Mouse (Mus musculus) liver, embryonic 16.5 days (tissue): ENCODE data around the gene Lrrc58. TPM values are rescaled to one million over a fixed set of nuclear protein-coding genes. Genes with fewer than 3 reads are reported as not detected.
A peak's percentile ranks its signal among the peaks of the same experiment; 100 is the strongest.

Experiments used
- ATAC-seq: fragments of 200-750 bp; cut with Nextera tagmentation; 2 replicates; pipeline ENCODE4 v1.8.0; 2017; ENCODE audit warnings: low read depth, mild to moderate bottlenecking, moderate number of reproducible peaks, moderate library complexity
- H3K27ac ChIP-seq: fragments of 300-500 bp; sonication (generic); 2 replicates; pipeline ENCODE4 v1.5.1; 2014; ENCODE audit warnings: mild to moderate bottlenecking, low read length
- H3K27me3 ChIP-seq: fragments of 300-500 bp; sonication (generic); 2 replicates; pipeline ENCODE4 v1.6.1; 2014; ENCODE audit warnings: low read depth, low read length, mixed read lengths; ENCODE audit not compliant: control insufficient read depth, insufficient read depth
- H3K36me3 ChIP-seq: fragments of 300-500 bp; sonication (generic); 2 replicates; pipeline ENCODE4 v1.6.1; 2014; ENCODE audit warnings: mild to moderate bottlenecking; ENCODE audit not compliant: control insufficient read depth, insufficient read depth
- H3K4me1 ChIP-seq: fragments of 300-500 bp; sonication (generic); 2 replicates; pipeline ENCODE4 v1.6.1; 2014; ENCODE audit warnings: low read depth, low read length, mixed read lengths; ENCODE audit not compliant: control insufficient read depth
- H3K4me2 ChIP-seq: fragments of 300-500 bp; sonication (generic); 2 replicates; pipeline ENCODE4 v1.6.1; 2014; ENCODE audit warnings: low read depth, low read length, mixed read lengths
- H3K4me3 ChIP-seq: fragments of 300-500 bp; sonication (generic); 2 replicates; pipeline ENCODE4 v1.5.1; 2014; ENCODE audit warnings: low read depth, mild to moderate bottlenecking, low read length
- H3K9ac ChIP-seq: fragments of 300-500 bp; sonication (generic); 2 replicates; pipeline ENCODE4 v1.6.1; 2014; ENCODE audit warnings: low read depth, low read length
- H3K9me3 ChIP-seq: fragments of 300-500 bp; sonication (generic); replicated peaks from 2 replicates; pipeline ENCODE4 v1.6.1; 2016; ENCODE audit warnings: low read length; ENCODE audit not compliant: control insufficient read depth
- WGBS: fragments of 180-500 bp; shearing (Covaris S2); extraction: QIAGEN DNeasy Blood & Tissue Kit; methylation state at CpG from one replicate; pipeline ENCODE4 v1.1.7; 2014; ENCODE audit not compliant: insufficient replicate concordance; 5-methylcytosine and 5-hydroxymethylcytosine counted together
- polyA plus RNA-seq: library from polyadenylated mRNA; unstranded; fragments of >200 nt; fragmentation: Nextera tagmentation; extraction: Ambion mirVana; gene quantifications from 2 replicates; pipeline ENCODE4 v1.2.1, GENCODE M21; 2015

The Lrrc58 gene
- polyA plus RNA-seq, 1 experiment from 2014 or later = 11.3 TPM

DNA sequence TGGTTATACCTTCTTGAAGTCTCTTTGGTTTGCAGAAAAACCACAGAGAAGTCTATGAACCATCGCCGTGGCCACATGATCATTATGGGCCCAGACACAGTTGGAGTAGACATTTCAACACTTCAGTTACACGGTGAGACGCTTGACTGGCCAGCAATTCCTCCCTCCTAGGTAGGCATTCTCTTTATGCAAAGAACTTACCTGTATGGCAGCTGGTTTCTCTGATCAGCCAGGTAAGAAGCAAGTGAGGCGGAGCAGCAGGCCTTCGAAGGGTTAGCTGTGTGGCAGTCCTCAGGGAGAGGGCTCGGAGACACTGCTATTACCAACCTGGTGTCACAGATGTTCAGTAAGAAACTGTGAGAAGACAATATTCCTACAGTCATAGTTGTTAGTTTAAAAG, 8.0 kb upstream of the Lrrc58 start:
- no peak for ATAC-seq
- Histone ChIP-seq H3K9me3 (no peaks in the 10 kb centered on the region), H3K9ac (no peak overlapping the region), H3K36me3 (no peaks in the 10 kb centered on the region), H3K4me2 (no peak overlapping the region), H3K27ac (no peak overlapping the region), H3K27me3 (no peaks in the 10 kb centered on the region), H3K4me1 (peaks cover 3% of the 10 kb centered on the region; the same call in 1 of the 2 replicates), H3K4me3 (no peak overlapping the region)
- WGBS = 63% methylated on average over 7 of the region's 7 CpGs

- WGBS = 61% methylated on average over 7 of the region's 7 CpGs
- no peaks in the 10 kb centered on the region for H3K27me3 ChIP-seq
- no peak for ATAC-seq
Measured at GRCm38 (mm10) chr16:37861029-37861428, 7.2 kb upstream of the Lrrc58 start, which contains the start of gene Gm36028. Gene Gm36028 (minus strand): TSS chr16:37861146.

DNA sequence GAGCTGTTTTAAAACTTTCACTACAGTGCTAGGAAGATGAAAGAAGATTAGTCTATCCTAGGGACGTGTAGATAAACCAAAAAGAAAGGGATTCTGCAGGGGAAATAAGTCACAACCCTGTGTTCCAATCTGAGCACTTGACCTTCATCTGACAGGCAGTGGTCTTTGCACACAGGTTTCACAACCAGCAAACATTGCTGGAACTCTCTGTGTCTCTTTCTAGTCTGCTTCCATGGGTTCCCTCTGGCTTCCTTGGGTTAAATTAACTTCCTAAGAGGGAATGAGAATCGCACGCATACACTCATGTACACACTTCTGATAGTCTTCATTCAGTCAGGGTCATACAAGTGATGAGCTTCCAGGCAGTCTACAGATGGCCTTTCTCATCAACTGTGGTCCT, 4.3 kb upstream of the Lrrc58 start:
- Histone ChIP-seq H3K9me3 (no peaks in the 10 kb centered on the region), H3K27ac (peak overlapping the region; percentile 64), H3K9ac (no peak overlapping the region), H3K4me1 (peaks cover 4% of the 10 kb centered on the region), H3K4me2 (no peak overlapping the region), H3K4me3 (no peak overlapping the region), H3K36me3 (no peaks in the 10 kb centered on the region), H3K27me3 (no peaks in the 10 kb centered on the region)
- 0 out of 2 replicates have a peak, but pooled peaks have one; percentile 17 for ATAC-seq
- WGBS = 56% methylated on average over 3 of the region's 3 CpGs

More at GRCm38 (mm10) chr16:37861029-37861428, 7.2 kb upstream of the Lrrc58 start, which contains the start of gene Gm36028:
- H3K9ac ChIP-seq = no peak within 1 kb of the TSS
- no peak within 1 kb of the TSS for H3K27ac ChIP-seq
- H3K4me3 ChIP-seq = no peak within 1 kb of the TSS
- no peaks in the 10 kb centered on the region for H3K36me3 ChIP-seq
- H3K4me1 ChIP-seq = peaks cover 3% of the 10 kb centered on the region; the same call in 1 of the 2 replicates
- H3K9me3 ChIP-seq = no peaks in the 10 kb centered on the region
- H3K4me2 ChIP-seq = no peak within 1 kb of the TSS

GRCm38 (mm10) chr16:37865841-37866240, 2.3 kb upstream of the Lrrc58 start:
- H3K9me3 ChIP-seq = no peaks in the 10 kb centered on the region
- no peaks in the 10 kb centered on the region for H3K27me3 ChIP-seq
- no peak overlapping the region for H3K4me3 ChIP-seq
- no peaks in the 10 kb centered on the region for H3K36me3 ChIP-seq
- WGBS = 63% methylated on average over 9 of the region's 9 CpGs
- H3K4me2 ChIP-seq = no peak overlapping the region
- no peak overlapping the region for H3K27ac ChIP-seq
- peaks cover 7% of the 10 kb centered on the region for H3K4me1 ChIP-seq
- no peak for ATAC-seq
- H3K9ac ChIP-seq = no peak overlapping the region

DNA sequence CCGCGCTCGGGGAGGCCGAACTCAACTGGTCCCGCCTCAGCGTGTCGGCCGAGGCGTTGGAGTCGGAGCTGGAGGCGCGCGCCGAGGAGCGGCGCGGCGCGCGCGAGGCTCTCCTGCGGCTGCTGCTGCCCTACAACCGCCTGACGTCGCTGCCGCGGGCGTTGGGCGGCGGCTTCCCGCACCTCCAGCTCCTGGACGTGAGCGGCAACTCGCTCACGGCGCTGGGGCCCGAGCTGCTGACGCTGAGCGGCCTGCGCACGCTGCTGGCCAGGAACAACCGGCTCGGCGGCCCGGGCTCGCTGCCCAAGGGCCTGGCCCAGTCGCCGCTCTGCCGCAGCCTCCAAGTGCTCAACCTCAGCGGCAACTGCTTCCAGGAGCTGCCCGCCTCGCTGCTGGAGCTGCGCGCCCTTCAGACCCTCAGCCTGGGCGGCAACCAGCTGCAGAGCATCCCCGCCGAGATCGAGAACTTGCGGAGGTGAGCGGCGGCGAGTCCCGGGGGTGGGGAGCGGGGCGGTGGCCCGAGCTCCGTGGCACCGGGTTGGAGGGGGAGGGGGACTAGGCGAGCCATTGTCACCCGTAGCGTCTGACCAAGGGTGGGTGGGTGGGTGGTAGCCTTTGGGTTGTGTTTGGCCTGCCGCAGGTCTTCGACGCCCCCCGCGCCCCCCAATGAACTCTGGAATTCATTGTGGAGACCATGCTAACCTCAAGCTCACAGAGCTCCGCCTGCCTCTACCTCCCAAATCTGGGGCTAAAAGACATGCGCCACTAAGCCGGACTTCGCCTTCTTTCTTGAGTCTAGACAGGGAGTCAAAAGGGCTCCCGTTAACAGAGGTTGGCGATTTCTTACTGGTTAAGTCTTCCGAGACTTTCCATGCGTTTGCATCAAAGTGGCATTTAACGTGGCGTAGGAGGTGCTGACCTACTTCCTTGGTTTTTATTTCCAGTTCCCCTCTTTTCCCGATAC, 599 bp downstream of the Lrrc58 start:
- ATAC-seq = peak; percentile 50
- no peaks in the 10 kb centered on the region for H3K9me3 ChIP-seq
- H3K27ac ChIP-seq = peak overlapping the region; percentile 88
- WGBS = under 1% methylated on average over 79 of the region's 87 CpGs
- H3K4me2 ChIP-seq = peak overlapping the region; percentile 78
- H3K9ac ChIP-seq = peak overlapping the region; percentile 80
- peaks cover 12% of the 10 kb centered on the region for H3K4me1 ChIP-seq
- H3K4me3 ChIP-seq = peak overlapping the region; percentile 82
- no peaks in the 10 kb centered on the region for H3K36me3 ChIP-seq
- no peaks in the 10 kb centered on the region for H3K27me3 ChIP-seq

GRCm38 (mm10) chr16:37869470-37870231, 1.5 kb downstream of the Lrrc58 start:
- WGBS = 6% methylated on average over 4 of the region's 4 CpGs

DNA sequence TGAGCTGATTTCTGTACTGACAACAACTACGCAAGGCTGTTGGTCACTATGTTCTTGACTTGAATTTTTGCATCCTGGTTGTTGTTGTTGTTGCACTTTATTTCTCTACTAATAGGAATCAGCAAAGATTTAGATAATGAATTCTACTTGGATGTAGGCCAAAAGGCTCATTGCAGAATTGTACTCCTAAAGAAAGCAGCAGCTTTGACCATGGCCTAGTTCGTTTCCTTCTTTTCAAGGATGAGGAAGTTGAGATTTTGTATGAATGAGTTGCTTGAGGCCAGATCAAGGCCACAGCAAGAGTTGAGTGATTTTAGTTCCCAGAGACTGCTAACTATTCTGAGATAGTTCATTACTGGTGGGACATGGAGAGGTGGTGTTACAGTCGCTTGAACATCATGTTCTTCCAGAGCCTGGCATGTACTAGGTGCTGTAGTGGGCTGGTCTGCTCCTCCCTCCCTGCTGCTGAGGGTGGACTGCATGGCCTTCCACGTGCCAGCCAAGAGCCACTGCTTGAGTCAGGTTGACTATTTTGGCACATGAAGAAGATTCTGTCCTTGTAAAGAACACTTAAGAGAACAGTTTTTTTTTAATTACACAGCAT, 3.0 kb downstream of the Lrrc58 start:
- no peak for ATAC-seq
- WGBS = 57% methylated on average over 4 of the region's 4 CpGs
- no peaks in the 10 kb centered on the region for H3K27me3 ChIP-seq
- no peaks in the 10 kb centered on the region for H3K36me3 ChIP-seq
- H3K4me1 ChIP-seq = peaks cover 12% of the 10 kb centered on the region
- H3K27ac ChIP-seq = no peak overlapping the region
- no peak overlapping the region for H3K9ac ChIP-seq
- no peak overlapping the region for H3K4me3 ChIP-seq
- H3K9me3 ChIP-seq = no peaks in the 10 kb centered on the region
- H3K4me2 ChIP-seq = peak overlapping the region; percentile 10; the same call in 1 of the 2 replicates

More at GRCm38 (mm10) chr16:37869470-37870231, 1.5 kb downstream of the Lrrc58 start:
- peak overlapping the region; percentile 88 for H3K27ac ChIP-seq
- H3K4me3 ChIP-seq = peak overlapping the region; percentile 82
- H3K27me3 ChIP-seq = no peaks in the 10 kb centered on the region
- no peak for ATAC-seq
- no peaks in the 10 kb centered on the region for H3K9me3 ChIP-seq
- H3K9ac ChIP-seq = peak overlapping the region; percentile 80; the same call in 1 of the 2 replicates
- no peaks in the 10 kb centered on the region for H3K36me3 ChIP-seq
- peaks cover 12% of the 10 kb centered on the region for H3K4me1 ChIP-seq
- peak overlapping the region; percentile 78 for H3K4me2 ChIP-seq

DNA sequence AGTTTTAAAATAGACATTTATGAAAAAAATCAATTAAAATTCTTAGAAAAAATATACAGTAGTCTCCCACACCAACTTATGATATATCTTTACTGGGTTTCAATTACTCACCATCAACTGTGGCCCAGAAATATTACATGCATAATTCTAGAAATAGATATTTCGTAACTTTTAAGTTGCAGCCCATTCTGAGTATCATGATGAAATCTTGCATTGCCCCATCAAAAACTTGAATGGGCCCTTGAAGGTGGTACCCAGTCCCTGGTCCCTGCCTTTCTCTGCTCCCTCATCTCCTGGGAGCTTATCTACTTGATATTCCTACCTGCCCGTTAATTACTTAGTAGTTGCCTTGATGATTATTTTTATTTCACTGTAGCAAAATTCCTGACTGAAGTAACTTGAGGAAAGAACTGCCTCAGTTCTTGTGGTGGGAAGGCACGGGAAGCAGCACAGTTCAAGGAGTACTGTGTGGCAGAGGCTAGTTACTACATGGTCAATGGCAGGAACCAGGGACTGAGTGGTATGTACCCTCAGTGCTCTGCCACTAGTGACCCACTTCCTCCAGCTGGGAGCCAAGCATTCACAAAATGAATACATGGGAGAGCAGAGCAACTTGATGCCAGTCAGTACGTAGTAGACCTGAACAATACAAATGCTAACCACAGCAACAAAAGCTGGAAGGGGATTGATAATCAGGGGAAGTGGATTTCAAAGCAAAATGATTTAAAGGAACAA, 6.5 kb downstream of the Lrrc58 start:
- Histone ChIP-seq H3K4me1 (peaks cover 8% of the 10 kb centered on the region), H3K4me3 (no peak overlapping the region), H3K27ac (no peak overlapping the region), H3K27me3 (no peaks in the 10 kb centered on the region), H3K9ac (no peak overlapping the region), H3K9me3 (no peaks in the 10 kb centered on the region), H3K36me3 (0 out of 2 replicates have a peak, but pooled peaks cover 3% of the 10 kb centered on the region), H3K4me2 (no peak overlapping the region)
- 64% methylated on average over 4 of the region's 4 CpGs for WGBS
- no peak for ATAC-seq
